Mouse (Mus musculus) bone marrow, adult 2 months (tissue): Measurements from ENCODE around the gene Fam20c.

Experiments
- CTCF ChIP-seq: fragments of 200-500 bp; IDR thresholded peaks from 2 replicates; pipeline ENCODE4 v1.5.1; 2011; ENCODE audit warnings: low read length, control low read depth; ENCODE audit not compliant: control insufficient read depth, insufficient read depth
- POLR2A ChIP-seq: fragments of 200-500 bp; IDR thresholded peaks from 2 replicates; pipeline ENCODE4 v1.6.1; 2011; ENCODE audit warnings: low read depth, mild to moderate bottlenecking, control low read depth, low read length, borderline replicate concordance; ENCODE audit not compliant: control insufficient read depth

- no peak for TF ChIP-seq POLR2A
- TF ChIP-seq CTCF = no peak
These were observed 20.9 kb upstream of the Fam20c start for GRCm38 (mm10) chr5:138733317-138733899.
